Mouse (Mus musculus): ENCODE data around the gene Fam50b.

Gene Fam50b

GRCm38 (mm10) chr13:34738699-34738973, 4.0 kb downstream of the Fam50b start:
- no peak for DNase-seq (ENCODE audit: low spot score in 2 of 2)

- no peak for DNase-seq (ENCODE audit: low spot score in 2 of 2)
These were observed 4.4 kb downstream of the Fam50b start for GRCm38 (mm10) chr13:34739071-34739470.

- no peak for DNase-seq (ENCODE audit: low spot score in 2 of 2)
These were observed 6.6 kb downstream of the Fam50b start for GRCm38 (mm10) chr13:34741254-34741653.

GRCm38 (mm10) chr13:34741813-34742568, 7.3 kb downstream of the Fam50b start:
- no peak for DNase-seq (ENCODE audit: low spot score in 2 of 2)

- no peak for DNase-seq (ENCODE audit: low spot score in 2 of 2)
These were observed 12.2 kb downstream of the Fam50b start for GRCm38 (mm10) chr13:34746811-34747210.

- DNase-seq (ENCODE audit: low spot score in 2 of 2) = no peak
These were observed 13.9 kb downstream of the Fam50b start for GRCm38 (mm10) chr13:34748530-34748929.

GRCm38 (mm10) chr13:34759202-34759601, 24.6 kb downstream of the Fam50b start:
- DNase-seq (ENCODE audit: low spot score in 2 of 2) = no peak

GRCm38 (mm10) chr13:34760518-34761287, 26.1 kb downstream of the Fam50b start:
- no peak for DNase-seq (ENCODE audit: low spot score in 2 of 2)

GRCm38 (mm10) chr13:34762136-34762535, 27.5 kb downstream of the Fam50b start:
- DNase-seq (ENCODE audit: low spot score in 2 of 2) = no peak

GRCm38 (mm10) chr13:34762865-34763264, 28.2 kb downstream of the Fam50b start:
- DNase-seq (ENCODE audit: low spot score in 2 of 2) = no peak

- DNase-seq (ENCODE audit: low spot score in 2 of 2) = no peak
These were observed 30.6 kb downstream of the Fam50b start for GRCm38 (mm10) chr13:34765269-34765668.

- no peak for DNase-seq (ENCODE audit: low spot score in 2 of 2)
These were observed 31.9 kb downstream of the Fam50b start for GRCm38 (mm10) chr13:34766572-34766971.

GRCm38 (mm10) chr13:34767527-34768292, 33.1 kb downstream of the Fam50b start:
- DNase-seq (ENCODE audit: low spot score in 2 of 2) = no peak

GRCm38 (mm10) chr13:34776767-34777166, 42.1 kb downstream of the Fam50b start:
- no peak for DNase-seq (ENCODE audit: low spot score in 2 of 2)

- no peak for DNase-seq (ENCODE audit: low spot score in 2 of 2)
These were observed 46.4 kb downstream of the Fam50b start for GRCm38 (mm10) chr13:34780856-34781610.

GRCm38 (mm10) chr13:34781611-34782009, 47.0 kb downstream of the Fam50b start:
- DNase-seq (ENCODE audit: low spot score in 2 of 2) = no peak

GRCm38 (mm10) chr13:34784818-34785217, 50.2 kb downstream of the Fam50b start:
- no peak for DNase-seq (ENCODE audit: low spot score in 2 of 2)

- DNase-seq (ENCODE audit: low spot score in 2 of 2) = no peak
These were observed 52.0 kb downstream of the Fam50b start for GRCm38 (mm10) chr13:34786634-34787033.

GRCm38 (mm10) chr13:34787546-34787945, 52.9 kb downstream of the Fam50b start:
- DNase-seq (ENCODE audit: low spot score in 2 of 2) = no peak

GRCm38 (mm10) chr13:34789176-34789818, 54.6 kb downstream of the Fam50b start:
- no peak for DNase-seq (ENCODE audit: low spot score in 2 of 2)

GRCm38 (mm10) chr13:34793066-34793465, 58.4 kb downstream of the Fam50b start:
- DNase-seq (ENCODE audit: low spot score in 2 of 2) = no peak
